Comparison of ENCODE assay signal across 10 mouse cellular contexts in the genomic region with DNA sequence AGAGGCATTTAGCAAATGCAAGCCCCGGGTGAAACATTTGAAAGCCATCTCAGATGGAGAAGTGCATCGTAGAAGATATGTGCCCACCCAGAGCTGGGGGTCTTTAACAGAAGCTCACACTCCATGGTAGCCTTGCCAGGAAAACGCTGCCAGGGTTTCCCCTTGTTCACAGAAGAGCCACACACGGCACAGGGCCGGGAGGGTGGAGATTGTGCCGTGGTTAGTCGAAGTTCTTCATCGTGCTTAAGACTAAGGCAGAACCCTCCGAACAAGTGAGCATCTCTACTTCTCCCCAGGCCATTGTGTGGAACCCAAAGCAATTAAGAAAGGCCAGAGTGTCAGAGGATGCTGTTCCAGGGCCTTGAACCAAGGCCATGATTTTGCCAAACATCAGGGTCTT.
DNase-seq lines count a peak whose midpoint lies in the region; ATAC-seq and TF ChIP-seq lines count a peak whose summit lies in the region.
"Had no signal": no experiment of that assay in that cellular context is flagged by ENCODE, and none has a peak within 500 bp of the region (broad histone marks: within the 10 kb centered on the region; RNA-seq: fewer than 3 reads in every experiment).

No protein-coding gene starts in this region.

- H3K4me1 ChIP-seq in kidney, embryonic 14.5 days (ENCODE audit: control insufficient read depth, insufficient read depth, low read length) = peaks cover 33% of the 10 kb centered on the region; the same call in 1 of the 2 replicates
- H3K4me1 ChIP-seq in bone marrow, adult 2 months (ENCODE audit: control insufficient read depth, insufficient read depth, low read length) = no peaks in the 10 kb centered on the region
- H3K4me1 ChIP-seq in limb, embryonic 13.5 days = peaks cover 60% of the 10 kb centered on the region

- H3ac ChIP-seq in C2C12 (ENCODE audit: control insufficient read depth, insufficient read length, low read depth) = peak overlapping the region; percentile 94

- H3K9me3 ChIP-seq in kidney, embryonic 14.5 days (ENCODE audit: control insufficient read depth, low read length) = no peaks in the 10 kb centered on the region
- no peaks in the 10 kb centered on the region for H3K9me3 ChIP-seq in limb, embryonic 13.5 days
- H3K9me3 ChIP-seq: megakaryocyte, embryonic 14.5 days had no signal

- peaks cover 87% of the 10 kb centered on the region for H3K79me3 ChIP-seq in C2C12 (ENCODE audit: low read depth)

- H3K79me2 ChIP-seq in C2C12 (ENCODE audit: control insufficient read depth, insufficient read depth) = peaks cover 99% of the 10 kb centered on the region

- H3K4me3 ChIP-seq in kidney, embryonic 14.5 days (ENCODE audit: low read length) = peak overlapping the region; percentile 4; the same call in 1 of the 2 replicates
- peak overlapping the region; percentile 99 for H3K4me3 ChIP-seq in C2C12 (ENCODE audit: insufficient read depth, poor library complexity, severe bottlenecking)
- H3K4me3 ChIP-seq in bone marrow, adult 2 months (replicated peaks; ENCODE audit: control insufficient read depth, low read depth, low read length) = peak overlapping the region; percentile 15
- H3K4me3 ChIP-seq in limb, embryonic 13.5 days = peak overlapping the region; percentile 97
- H3K4me3 ChIP-seq: megakaryocyte, embryonic 14.5 days had no signal

- no peak for TF ChIP-seq POLR2A in bone marrow, adult 2 months (IDR thresholded peaks at IDR 0.05; ENCODE audit: borderline replicate concordance, control insufficient read depth, low read depth, low read length)

- ATAC-seq in kidney, embryonic 14.5 days (ENCODE audit: low FRiP score, low TSS enrichment) = no peak
- no peak for ATAC-seq in limb, embryonic 13.5 days (ENCODE audit: low FRiP score, low read depth)
- no peak for ATAC-seq in granulocyte monocyte progenitor cell, adult 5-6 weeks (replicated peaks; ENCODE audit: poor library complexity, severe bottlenecking)
- ATAC-seq in frontal cortex, adult (ENCODE audit: low TSS enrichment) = no peak

- peak overlapping the region; percentile 19 for H3K9ac ChIP-seq in kidney, embryonic 14.5 days (ENCODE audit: low read depth, low read length)
- peak overlapping the region; percentile 54 for H3K9ac ChIP-seq in limb, embryonic 13.5 days

- no peak for TF ChIP-seq CTCF in C2C12 (IDR thresholded peaks at IDR 0.05; ENCODE audit: control insufficient read depth, insufficient read depth, insufficient read length)
- no peak for TF ChIP-seq CTCF in bone marrow, adult 2 months (IDR thresholded peaks at IDR 0.05; ENCODE audit: control insufficient read depth, insufficient read depth, low read length)

- no peaks in the 10 kb centered on the region; the same call in 1 of the 2 replicates for H3K27me3 ChIP-seq in kidney, embryonic 14.5 days (ENCODE audit: control insufficient read depth, insufficient read depth, low read length)
- no peaks in the 10 kb centered on the region for H3K27me3 ChIP-seq in C2C12 (ENCODE audit: control insufficient read depth, insufficient read depth, insufficient read length)
- H3K27me3 ChIP-seq in limb, embryonic 13.5 days = peaks cover 27% of the 10 kb centered on the region

- 85% methylated on average over 9 of the region's 9 CpGs for WGBS in kidney, embryonic 14.5 days
- 34% methylated on average over 9 of the region's 9 CpGs for WGBS in bone marrow, adult 2 months
- WGBS in limb, embryonic 13.5 days = 82% methylated on average over 9 of the region's 9 CpGs

- H3K27ac ChIP-seq in kidney, embryonic 14.5 days (ENCODE audit: low read depth, low read length) = no peak overlapping the region
- no peak overlapping the region for H3K27ac ChIP-seq in bone marrow, adult 2 months (ENCODE audit: control insufficient read depth, insufficient read depth, low read depth, low read length, poor library complexity)
- no peak overlapping the region for H3K27ac ChIP-seq in limb, embryonic 13.5 days

- no peak for DNase-seq in kidney, adult 9 months
- no peak for DNase-seq in ovary, adult 18-20 months (ENCODE audit: low spot score)
- DNase-seq: kidney, postnatal 4 days had no signal

- peak overlapping the region; percentile 92 for H3K4me2 ChIP-seq in kidney, embryonic 14.5 days (replicated peaks; ENCODE audit: low read depth, low read length)
- H3K4me2 ChIP-seq in limb, embryonic 13.5 days (replicated peaks) = peak overlapping the region; percentile 86

- H3K36me3 ChIP-seq in kidney, embryonic 14.5 days (ENCODE audit: control insufficient read depth, insufficient read depth, low read length) = peaks cover 4% of the 10 kb centered on the region; the same call in 1 of the 2 replicates
- peaks cover 63% of the 10 kb centered on the region for H3K36me3 ChIP-seq in C2C12 (ENCODE audit: control insufficient read depth, insufficient read depth)
- H3K36me3 ChIP-seq in limb, embryonic 13.5 days = peaks cover 32% of the 10 kb centered on the region

TF ChIP-seq in C2C12, 6 proteins besides CTCF, POLR2A, EP300 and RAD21:
- TF ChIP-seq FOSL1 (IDR thresholded peaks at IDR 0.05; ENCODE audit: insufficient read depth, low read length, poor library complexity, severe bottlenecking) = no peak
- no peak for TF ChIP-seq MYOG (IDR thresholded peaks at IDR 0.05; ENCODE audit: control insufficient read depth, extremely low read depth, insufficient read length)
- TF ChIP-seq USF1 (IDR thresholded peaks at IDR 0.05; ENCODE audit: low read depth) = no peak
- TF ChIP-seq MAX (IDR thresholded peaks at IDR 0.05) = no peak
- TF ChIP-seq CEBPB (IDR thresholded peaks at IDR 0.05; ENCODE audit: low read depth) = no peak
- no peak for TF ChIP-seq MYOD1 (IDR thresholded peaks at IDR 0.05; ENCODE audit: control insufficient read depth, insufficient read length, low read depth)

Comparison
In these comparisons a context has a peak if more than half of its experiments do, and no peak if none do; other contexts are left out.
1. H3K4me3 ChIP-seq: peak in every context shown above with its lines; median percentile 99 in C2C12; 97 in limb, embryonic 13.5 days; 15 in bone marrow, adult 2 months; 4 in kidney, embryonic 14.5 days.